Mouse (Mus musculus) testis, postnatal 10 days (tissue): Measurements from ENCODE around the gene Arf4.
"Not testable (repeated sequence)": the region's sequence is repeated elsewhere in the genome, so short reads cannot be mapped to it uniquely, and the experiment has no call there.

Experiments
- DNase-seq: peaks from one replicate; pipeline ENCODE4 v3.0.0; 2021; ENCODE audit warnings: low spot score

Gene Arf4

GRCm38 (mm10) chr14:26662488-26662887, 24.6 kb downstream of the Arf4 start:
- DNase-seq: no peak

GRCm38 (mm10) chr14:26663851-26664250, 26.0 kb downstream of the Arf4 start:
- DNase-seq: no peak

GRCm38 (mm10) chr14:26667991-26668370, 30.1 kb downstream of the Arf4 start:
- no peak for DNase-seq

- DNase-seq: peak; percentile 65
Measured at GRCm38 (mm10) chr14:26668371-26669291, 30.8 kb downstream of the Arf4 start.

- DNase-seq: peak; percentile 86
Measured at GRCm38 (mm10) chr14:26669292-26670073, 31.6 kb downstream of the Arf4 start, which contains the start of gene Pde12. Gene Pde12, minus strand, starts transcription at chr14:26669883.

GRCm38 (mm10) chr14:26670964-26671363, 33.1 kb downstream of the Arf4 start:
- DNase-seq: no peak

- not testable (repeated sequence) for DNase-seq
Measured at GRCm38 (mm10) chr14:26671870-26672615, 34.2 kb downstream of the Arf4 start.

- not testable (repeated sequence) for DNase-seq
Measured at GRCm38 (mm10) chr14:26674476-26675169, 36.7 kb downstream of the Arf4 start.

GRCm38 (mm10) chr14:26675371-26675770, 37.5 kb downstream of the Arf4 start:
- peak; percentile 59 for DNase-seq

GRCm38 (mm10) chr14:26675791-26676190, 37.9 kb downstream of the Arf4 start:
- no peak for DNase-seq

- DNase-seq: no peak
Measured at GRCm38 (mm10) chr14:26690727-26691126, 52.9 kb downstream of the Arf4 start.

GRCm38 (mm10) chr14:26691363-26691762, 53.5 kb downstream of the Arf4 start:
- no peak for DNase-seq

- no peak for DNase-seq
Measured at GRCm38 (mm10) chr14:26692974-26693373, 55.1 kb downstream of the Arf4 start, which contains the start of gene Dnah12. Gene Dnah12, plus strand, starts transcription at chr14:26693274.

- DNase-seq: no peak
Measured at GRCm38 (mm10) chr14:26697912-26698311, 60.0 kb downstream of the Arf4 start.

GRCm38 (mm10) chr14:26705246-26705645, 67.4 kb downstream of the Arf4 start:
- not testable (repeated sequence) for DNase-seq
